Mouse (Mus musculus): ENCODE results near the gene Pm20d1. TPM values are rescaled to one million over a fixed set of nuclear protein-coding genes. Genes with fewer than 3 reads are reported as not detected.

Gene Pm20d1
- 0.27 and 0.30 TPM in 2 replicates for polyA plus RNA-seq (2015; fragmentation: Nextera tagmentation; extraction: Ambion mirVana)

GRCm38 (mm10) chr1:131797202-131797909 is at the start of gene Pm20d1:
Gene Pm20d1, plus strand, starts transcription at chr1:131797381.
- no peaks in the 10 kb centered on the region for H3K9me3 ChIP-seq
- peak within 1 kb of the TSS; percentile 50 for H3K4me2 ChIP-seq
- peaks cover 16% of the 10 kb centered on the region for H3K27me3 ChIP-seq
- WGBS, result 8% methylated on average over 26 of the region's 26 CpGs
- no peak within 1 kb of the TSS for H3K9ac ChIP-seq
- no peak for ATAC-seq (ENCODE audit: low FRiP score)
- no peaks in the 10 kb centered on the region for H3K36me3 ChIP-seq
- no peak within 1 kb of the TSS for H3K27ac ChIP-seq
- peak within 1 kb of the TSS; percentile 27 for H3K4me3 ChIP-seq
- H3K4me1 ChIP-seq (replicated peaks), result peaks cover 7% of the 10 kb centered on the region

- no peaks in the 10 kb centered on the region for H3K9me3 ChIP-seq
- no peak for ATAC-seq (ENCODE audit: low FRiP score)
- H3K9ac ChIP-seq, result no peak overlapping the region
- H3K36me3 ChIP-seq, result no peaks in the 10 kb centered on the region
- 54% methylated on average over 2 of the region's 2 CpGs for WGBS
- H3K27ac ChIP-seq, result no peak overlapping the region
- no peaks in the 10 kb centered on the region for H3K27me3 ChIP-seq
- 0 out of 2 replicates have a peak, but pooled peaks cover 9% of the 10 kb centered on the region for H3K4me1 ChIP-seq (replicated peaks)
- H3K4me3 ChIP-seq, result no peak overlapping the region
- H3K4me2 ChIP-seq, result no peak overlapping the region
Measured at GRCm38 (mm10) chr1:131747761-131748160, 49.4 kb upstream of the Pm20d1 start.

GRCm38 (mm10) chr1:131748636-131749035 is 48.5 kb upstream of the Pm20d1 start:
- Histone ChIP-seq H3K4me2 (no peak overlapping the region), H3K36me3 (no peaks in the 10 kb centered on the region), H3K9me3 (no peaks in the 10 kb centered on the region), H3K4me3 (no peak overlapping the region), H3K27me3 (no peaks in the 10 kb centered on the region), H3K4me1 (replicated peaks) (0 out of 2 replicates have a peak, but pooled peaks cover 9% of the 10 kb centered on the region), H3K9ac (no peak overlapping the region), H3K27ac (no peak overlapping the region)
- 76% methylated on average over 2 of the region's 2 CpGs for WGBS
- no peak for ATAC-seq (ENCODE audit: low FRiP score)

- Histone ChIP-seq H3K4me2 (no peak overlapping the region), H3K4me1 (replicated peaks) (0 out of 2 replicates have a peak, but pooled peaks cover 9% of the 10 kb centered on the region), H3K9me3 (no peaks in the 10 kb centered on the region), H3K4me3 (no peak overlapping the region), H3K36me3 (no peaks in the 10 kb centered on the region), H3K9ac (no peak overlapping the region), H3K27me3 (no peaks in the 10 kb centered on the region), H3K27ac (no peak overlapping the region)
- no peak for ATAC-seq (ENCODE audit: low FRiP score)
- WGBS, result 83% methylated on average over 15 of the region's 15 CpGs
Measured at GRCm38 (mm10) chr1:131749706-131750545, 47.3 kb upstream of the Pm20d1 start.

- no peak for ATAC-seq (ENCODE audit: low FRiP score)
Measured at GRCm38 (mm10) chr1:131751181-131751890, 45.8 kb upstream of the Pm20d1 start.

GRCm38 (mm10) chr1:131751891-131752311 is 45.3 kb upstream of the Pm20d1 start:
- Histone ChIP-seq H3K27me3 (no peaks in the 10 kb centered on the region), H3K27ac (no peak overlapping the region), H3K36me3 (no peaks in the 10 kb centered on the region), H3K9ac (no peak overlapping the region), H3K4me1 (replicated peaks) (0 out of 2 replicates have a peak, but pooled peaks cover 9% of the 10 kb centered on the region), H3K9me3 (no peaks in the 10 kb centered on the region), H3K4me2 (no peak overlapping the region), H3K4me3 (no peak overlapping the region)
- WGBS, result 57% methylated on average over 10 of the region's 10 CpGs
- no peak for ATAC-seq (ENCODE audit: low FRiP score)

More at GRCm38 (mm10) chr1:131751181-131751890, 45.8 kb upstream of the Pm20d1 start:
- WGBS, result 77% methylated on average over 3 of the region's 3 CpGs
- Histone ChIP-seq H3K4me3 (no peak overlapping the region), H3K4me1 (replicated peaks) (0 out of 2 replicates have a peak, but pooled peaks cover 9% of the 10 kb centered on the region), H3K9me3 (no peaks in the 10 kb centered on the region), H3K27ac (no peak overlapping the region), H3K9ac (no peak overlapping the region), H3K27me3 (no peaks in the 10 kb centered on the region), H3K4me2 (no peak overlapping the region), H3K36me3 (no peaks in the 10 kb centered on the region)

GRCm38 (mm10) chr1:131754212-131754829 is 42.9 kb upstream of the Pm20d1 start:
- H3K9ac ChIP-seq, result no peak overlapping the region
- H3K4me1 ChIP-seq (replicated peaks), result 0 out of 2 replicates have a peak, but pooled peaks cover 9% of the 10 kb centered on the region
- no peak for ATAC-seq (ENCODE audit: low FRiP score)
- H3K9me3 ChIP-seq, result no peaks in the 10 kb centered on the region
- H3K4me3 ChIP-seq, result no peak overlapping the region
- H3K36me3 ChIP-seq, result no peaks in the 10 kb centered on the region
- 79% methylated on average over 3 of the region's 3 CpGs for WGBS
- H3K27me3 ChIP-seq, result no peaks in the 10 kb centered on the region
- H3K4me2 ChIP-seq, result no peak overlapping the region
- H3K27ac ChIP-seq, result no peak overlapping the region

- Histone ChIP-seq H3K27ac (no peak overlapping the region), H3K4me3 (no peak overlapping the region), H3K4me1 (replicated peaks) (0 out of 2 replicates have a peak, but pooled peaks cover 9% of the 10 kb centered on the region), H3K27me3 (no peaks in the 10 kb centered on the region), H3K4me2 (no peak overlapping the region), H3K36me3 (no peaks in the 10 kb centered on the region), H3K9me3 (no peaks in the 10 kb centered on the region), H3K9ac (no peak overlapping the region)
- 92% methylated on average over 4 of the region's 4 CpGs for WGBS
- no peak for ATAC-seq (ENCODE audit: low FRiP score)
Measured at GRCm38 (mm10) chr1:131754916-131755315, 42.3 kb upstream of the Pm20d1 start.

- no peaks in the 10 kb centered on the region for H3K36me3 ChIP-seq
- H3K9me3 ChIP-seq, result no peaks in the 10 kb centered on the region
- no peak overlapping the region for H3K4me2 ChIP-seq
- WGBS, result 88% methylated on average over 6 of the region's 6 CpGs
- no peak overlapping the region for H3K27ac ChIP-seq
- H3K4me3 ChIP-seq, result no peak overlapping the region
- no peaks in the 10 kb centered on the region for H3K27me3 ChIP-seq
- ATAC-seq (ENCODE audit: low FRiP score), result no peak
- no peak overlapping the region for H3K9ac ChIP-seq
- H3K4me1 ChIP-seq (replicated peaks), result 0 out of 2 replicates have a peak, but pooled peaks cover 3% of the 10 kb centered on the region
Measured at GRCm38 (mm10) chr1:131757211-131757610, 40.0 kb upstream of the Pm20d1 start.

- Histone ChIP-seq H3K27me3 (no peaks in the 10 kb centered on the region), H3K4me2 (no peak overlapping the region), H3K4me3 (no peak overlapping the region), H3K9me3 (no peaks in the 10 kb centered on the region), H3K4me1 (replicated peaks) (no peaks in the 10 kb centered on the region), H3K9ac (no peak overlapping the region), H3K36me3 (no peaks in the 10 kb centered on the region), H3K27ac (no peak overlapping the region)
- ATAC-seq (ENCODE audit: low FRiP score), result no peak; the same call in 1 of the 2 replicates
- 41% methylated on average over 7 of the region's 7 CpGs for WGBS
Measured at GRCm38 (mm10) chr1:131758796-131759195, 38.4 kb upstream of the Pm20d1 start.

- no peaks in the 10 kb centered on the region for H3K4me1 ChIP-seq (replicated peaks)
- no peaks in the 10 kb centered on the region for H3K9me3 ChIP-seq
- no peak overlapping the region for H3K4me3 ChIP-seq
- H3K27ac ChIP-seq, result no peak overlapping the region
- H3K36me3 ChIP-seq, result no peaks in the 10 kb centered on the region
- no peak overlapping the region for H3K4me2 ChIP-seq
- no peak overlapping the region for H3K9ac ChIP-seq
- WGBS, result 69% methylated on average over 9 of the region's 9 CpGs
- ATAC-seq (ENCODE audit: low FRiP score), result no peak
- H3K27me3 ChIP-seq, result no peaks in the 10 kb centered on the region
Measured at GRCm38 (mm10) chr1:131759667-131760427, 37.3 kb upstream of the Pm20d1 start.
